Mouse (Mus musculus) midbrain, embryonic 14.5 days (tissue): ENCODE results near the gene Hist2h2aa1. TPM values are rescaled to one million over a fixed set of nuclear protein-coding genes. Genes with fewer than 3 reads are reported as not detected.
"Not testable (repeated sequence)": the region's sequence is repeated elsewhere in the genome, so short reads cannot be mapped to it uniquely, and the experiment has no call there.

Experiments used
- ATAC-seq: fragments of 200-750 bp; cut with Nextera tagmentation; 2 replicates; pipeline ENCODE4 v1.8.0; 2017; ENCODE audit warnings: moderate number of reproducible peaks, moderate library complexity; ENCODE audit not compliant: low FRiP score, low TSS enrichment
- DNase-seq: peaks from one replicate; pipeline ENCODE4 v3.0.0-alpha.2; 2015
- H3K27ac ChIP-seq: fragments of 300-500 bp; sonication (generic); replicated peaks from 2 replicates; pipeline ENCODE4 v1.5.1; 2014; ENCODE audit warnings: mild to moderate bottlenecking, low read depth, low read length, moderate library complexity
- H3K27me3 ChIP-seq: fragments of 300-500 bp; sonication (generic); 2 replicates; pipeline ENCODE4 v1.6.1; 2014; ENCODE audit warnings: low read length, control low read depth, mixed read lengths; ENCODE audit not compliant: control insufficient read depth, insufficient read depth
- H3K36me3 ChIP-seq: fragments of 300-500 bp; sonication (generic); 2 replicates; pipeline ENCODE4 v1.6.1; 2014; ENCODE audit warnings: low read length, control low read depth; ENCODE audit not compliant: control insufficient read depth, insufficient read depth
- H3K4me1 ChIP-seq: fragments of 300-500 bp; sonication (generic); 2 replicates; pipeline ENCODE4 v1.6.1; 2014; ENCODE audit warnings: mild to moderate bottlenecking, antibody characterized with exemption, low read length, control low read depth; ENCODE audit not compliant: control insufficient read depth, insufficient read depth
- H3K4me2 ChIP-seq: fragments of 300-500 bp; sonication (generic); 2 replicates; pipeline ENCODE4 v1.6.1; 2014; ENCODE audit warnings: mild to moderate bottlenecking, low read length, moderate library complexity
- H3K4me3 ChIP-seq: fragments of 300-500 bp; sonication (generic); replicated peaks from 2 replicates; pipeline ENCODE4 v1.5.1; 2014; ENCODE audit warnings: low read depth, low read length
- H3K9ac ChIP-seq: fragments of 300-500 bp; sonication (generic); replicated peaks from 2 replicates; pipeline ENCODE4 v1.6.1; 2014; ENCODE audit warnings: mild to moderate bottlenecking, low read length, moderate library complexity
- H3K9me3 ChIP-seq: fragments of 300-500 bp; sonication (generic); 2 replicates; pipeline ENCODE4 v1.6.1; 2016; ENCODE audit warnings: low read length, control low read depth, mixed read lengths; ENCODE audit not compliant: control insufficient read depth
- WGBS: fragments of 180-500 bp; shearing (Covaris S2); extraction: QIAGEN DNeasy Blood & Tissue Kit; methylation state at CpG from one replicate; pipeline ENCODE4 v1.1.7; 2014; 5-methylcytosine and 5-hydroxymethylcytosine counted together
- polyA plus RNA-seq: library from polyadenylated mRNA; unstranded; fragments of >200 nt; fragmentation: Nextera tagmentation; extraction: Ambion mirVana; gene quantifications from 2 replicates; pipeline ENCODE4 v1.2.1, GENCODE M21; 2014

Hist2h2aa1 gene
- polyA plus RNA-seq, 1 experiment from 2014 or later, result 32.0 TPM

GRCm38 (mm10) chr3:96277800-96278624 lies 32.7 kb downstream of the Hist2h2aa1 start:
- WGBS, result under 1% methylated on average over 49 of the region's 49 CpGs
- ATAC-seq (peak; percentile 96), DNase-seq (peak; percentile 96)
- Histone ChIP-seq H3K4me1 (0 out of 2 replicates have a peak, but pooled peaks cover 4% of the 10 kb centered on the region), H3K9me3 (no peaks in the 10 kb centered on the region), H3K36me3 (no peaks in the 10 kb centered on the region), H3K27ac (peak overlapping the region; percentile 88), H3K9ac (peak overlapping the region; percentile 55), H3K4me2 (peak overlapping the region; percentile 68), H3K27me3 (no peaks in the 10 kb centered on the region; the same call in 1 of the 2 replicates), H3K4me3 (peak overlapping the region; percentile 46)

DNA sequence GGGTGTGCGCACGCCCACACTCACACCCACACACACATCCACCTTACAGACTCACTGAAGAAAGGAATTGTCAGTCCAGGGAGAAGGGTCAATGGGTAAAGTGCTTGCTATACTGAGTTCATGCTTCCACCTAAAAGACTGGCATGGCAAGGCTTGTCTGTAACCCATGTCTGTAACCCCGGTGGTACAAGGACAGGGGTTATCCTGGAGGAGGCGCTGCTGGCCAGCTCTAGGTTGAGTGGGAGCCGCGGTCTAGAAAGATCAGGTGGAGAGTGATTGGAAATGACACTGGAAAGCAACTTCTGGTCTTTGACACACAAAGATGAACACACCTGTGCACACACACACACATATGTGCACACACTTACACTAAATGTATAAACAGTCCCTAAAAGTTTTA lies 35.4 kb downstream of the Hist2h2aa1 start:
- WGBS, result 50% methylated on average over 6 of the region's 6 CpGs
- Histone ChIP-seq H3K36me3 (no peaks in the 10 kb centered on the region), H3K9ac (no peak overlapping the region), H3K4me2 (no peak overlapping the region), H3K4me3 (no peak overlapping the region), H3K9me3 (no peaks in the 10 kb centered on the region), H3K27ac (no peak overlapping the region), H3K4me1 (0 out of 2 replicates have a peak, but pooled peaks cover 4% of the 10 kb centered on the region), H3K27me3 (no peaks in the 10 kb centered on the region; the same call in 1 of the 2 replicates)
- DNase-seq (no peak), ATAC-seq (no peak)

DNA sequence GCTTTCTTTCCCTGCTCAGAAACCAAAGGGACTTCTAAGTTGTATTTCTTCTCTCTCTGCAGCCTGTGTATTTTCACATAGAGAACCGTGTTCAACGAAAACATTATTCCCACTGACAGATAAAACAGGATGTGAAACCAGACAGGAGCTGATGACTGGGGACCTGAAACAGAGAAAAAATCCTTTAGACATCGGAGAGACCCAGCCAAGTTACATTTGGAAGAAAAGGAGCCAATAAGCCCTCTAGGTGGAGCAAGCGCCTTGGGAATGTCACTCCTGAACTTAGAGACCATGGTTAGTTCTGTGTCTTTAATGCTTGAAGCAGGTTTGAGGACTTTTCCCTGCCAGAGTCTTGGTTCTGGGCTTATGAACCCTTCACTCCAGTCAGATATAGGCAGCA lies 39.2 kb downstream of the Hist2h2aa1 start:
- peak; percentile 72 for DNase-seq
- H3K27ac ChIP-seq, result no peak overlapping the region
- no peak for ATAC-seq
- H3K27me3 ChIP-seq, result no peaks in the 10 kb centered on the region; the same call in 1 of the 2 replicates
- H3K36me3 ChIP-seq, result no peaks in the 10 kb centered on the region
- 30% methylated on average over 4 of the region's 4 CpGs for WGBS
- H3K9ac ChIP-seq, result no peak overlapping the region
- no peak overlapping the region for H3K4me3 ChIP-seq
- no peaks in the 10 kb centered on the region for H3K4me1 ChIP-seq
- no peak overlapping the region for H3K4me2 ChIP-seq
- H3K9me3 ChIP-seq, result no peaks in the 10 kb centered on the region

GRCm38 (mm10) chr3:96287334-96287733 lies 42.0 kb downstream of the Hist2h2aa1 start:
- H3K4me2 ChIP-seq, H3K4me3 ChIP-seq, H3K27me3 ChIP-seq, ATAC-seq, DNase-seq, H3K9me3 ChIP-seq, H3K9ac ChIP-seq, H3K27ac ChIP-seq, H3K36me3 ChIP-seq, H3K4me1 ChIP-seq: not testable (repeated sequence)
- 92% methylated on average over 11 of the region's 11 CpGs for WGBS

DNA sequence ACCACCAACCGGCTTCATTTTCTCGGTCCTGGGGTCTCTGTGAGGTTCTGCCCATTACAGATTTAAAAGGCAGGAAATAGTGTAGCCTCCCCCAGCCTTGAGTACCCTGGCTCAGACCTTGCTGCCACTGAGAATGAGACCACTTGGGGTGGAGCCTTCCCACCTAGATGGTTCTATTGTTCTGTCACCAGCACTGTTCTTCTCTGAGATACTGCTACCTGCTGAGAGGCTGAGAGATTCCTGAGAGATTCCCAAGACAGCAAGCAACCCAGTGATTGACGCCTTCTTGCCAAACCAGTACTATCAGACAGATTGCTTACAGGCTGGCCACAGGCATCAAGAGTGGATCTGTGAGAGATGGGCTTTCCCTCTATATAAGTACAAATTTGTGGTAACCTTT lies 43.9 kb downstream of the Hist2h2aa1 start:
- 76% methylated on average over 3 of the region's 3 CpGs for WGBS
- DNase-seq (no peak), ATAC-seq (no peak)
- Histone ChIP-seq H3K27me3 (no peaks in the 10 kb centered on the region), H3K36me3 (no peaks in the 10 kb centered on the region), H3K9ac (no peak overlapping the region), H3K4me1 (no peaks in the 10 kb centered on the region), H3K27ac (no peak overlapping the region), H3K4me2 (no peak overlapping the region), H3K9me3 (no peaks in the 10 kb centered on the region), H3K4me3 (no peak overlapping the region)

DNA sequence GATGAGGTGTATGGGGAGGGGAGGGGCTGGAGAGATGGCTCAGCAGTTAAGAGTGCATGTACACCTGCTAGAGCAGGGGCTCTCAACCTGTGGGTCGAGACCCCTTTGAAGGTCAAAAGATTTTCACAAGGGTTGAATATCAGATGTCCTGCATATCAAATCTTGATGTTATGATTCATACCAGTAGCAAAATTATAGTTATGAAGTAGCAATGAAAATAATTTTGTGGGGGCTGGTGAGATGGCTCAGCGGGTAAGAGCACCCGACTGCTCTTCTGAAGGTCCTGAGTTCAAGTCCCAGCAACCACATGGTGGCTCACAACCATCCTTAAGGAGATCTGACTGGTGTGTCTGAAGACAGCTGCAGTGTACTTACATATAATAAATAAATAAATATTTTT lies 45.4 kb downstream of the Hist2h2aa1 start:
- ATAC-seq, H3K27me3 ChIP-seq, H3K9me3 ChIP-seq, H3K36me3 ChIP-seq, H3K27ac ChIP-seq, H3K9ac ChIP-seq, H3K4me2 ChIP-seq, DNase-seq, H3K4me1 ChIP-seq, H3K4me3 ChIP-seq: not testable (repeated sequence)
- WGBS, result 97% methylated on average over 3 of the region's 3 CpGs

DNA sequence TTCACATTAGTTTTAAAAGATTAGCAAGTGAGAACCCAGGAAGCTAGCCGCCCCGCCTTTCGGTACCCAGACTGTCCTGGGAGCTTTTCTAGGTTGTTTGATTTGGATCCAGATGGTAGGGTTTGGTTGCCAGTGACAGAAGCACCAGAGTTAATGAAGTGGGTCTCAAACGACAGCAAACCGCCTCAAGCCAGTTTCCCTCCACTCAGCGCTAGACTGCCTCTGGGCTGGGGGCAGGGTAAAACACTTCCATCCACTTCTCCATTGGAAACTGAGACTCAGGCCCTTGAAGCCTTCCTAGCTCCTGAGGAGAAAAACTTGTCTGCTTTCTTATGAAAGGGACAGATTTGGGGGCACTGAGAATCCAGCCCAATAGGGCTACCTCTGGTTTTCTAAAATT lies 47.3 kb downstream of the Hist2h2aa1 start:
- no peak for ATAC-seq
- Histone ChIP-seq H3K27me3 (no peaks in the 10 kb centered on the region), H3K4me3 (no peak overlapping the region), H3K9ac (no peak overlapping the region), H3K27ac (no peak overlapping the region), H3K4me2 (no peak overlapping the region), H3K36me3 (no peaks in the 10 kb centered on the region), H3K4me1 (no peaks in the 10 kb centered on the region), H3K9me3 (no peaks in the 10 kb centered on the region)
- no peak for DNase-seq
- 73% methylated on average over 6 of the region's 6 CpGs for WGBS

DNA sequence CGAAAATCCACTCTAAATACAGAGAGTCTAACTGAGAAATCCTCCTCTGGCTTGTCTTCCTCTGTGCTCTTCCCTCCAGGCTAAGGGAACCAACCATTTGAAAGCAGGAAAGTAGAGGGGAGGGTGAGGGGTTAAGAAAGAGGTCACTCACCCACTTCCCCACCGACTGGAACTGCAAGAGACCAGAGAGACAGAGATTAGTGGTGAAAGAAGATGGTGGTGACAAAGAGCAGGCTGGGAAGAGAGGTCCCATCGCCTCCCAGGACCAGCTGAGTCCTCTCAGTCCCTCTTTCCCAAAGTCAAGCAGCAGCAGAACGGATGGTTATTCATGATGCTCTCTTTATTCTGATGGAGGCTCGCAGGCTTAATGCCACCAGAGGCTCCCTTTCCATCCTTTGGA lies 48.1 kb downstream of the Hist2h2aa1 start:
- H3K36me3 ChIP-seq, result no peaks in the 10 kb centered on the region
- no peak overlapping the region for H3K4me3 ChIP-seq
- H3K4me1 ChIP-seq, result no peaks in the 10 kb centered on the region
- 55% methylated on average over 5 of the region's 5 CpGs for WGBS
- H3K27ac ChIP-seq, result no peak overlapping the region
- H3K4me2 ChIP-seq, result no peak overlapping the region
- no peak overlapping the region for H3K9ac ChIP-seq
- no peaks in the 10 kb centered on the region for H3K27me3 ChIP-seq
- ATAC-seq, result no peak
- no peak for DNase-seq
- no peaks in the 10 kb centered on the region for H3K9me3 ChIP-seq

DNA sequence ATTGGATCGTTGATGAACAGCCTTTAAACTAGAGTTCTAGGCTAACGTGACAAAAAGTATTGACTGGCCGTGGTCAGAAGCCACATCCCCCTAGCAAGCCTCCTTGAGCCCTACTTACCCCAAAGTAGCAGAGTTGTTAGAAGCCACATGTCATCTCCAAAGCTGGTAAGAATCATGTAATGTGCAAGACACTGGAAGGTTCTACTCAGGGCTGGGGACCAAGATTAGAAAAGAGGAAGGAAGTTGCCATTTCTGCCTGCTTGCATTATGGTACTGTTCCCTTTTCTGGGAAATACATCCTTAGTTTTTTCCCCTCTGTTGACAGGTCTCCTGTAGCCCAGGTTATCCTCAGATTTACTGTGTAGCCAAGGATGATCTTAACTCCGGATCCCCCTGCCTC lies 48.5 kb downstream of the Hist2h2aa1 start, which contains the start of gene Fcgr1:
Gene Fcgr1 (minus strand): TSS at position 183 of the 400 bp plus-strand sequence.
- no peak within 1 kb of the TSS for H3K4me3 ChIP-seq
- no peak for DNase-seq
- WGBS, result 80% methylated on average over 4 of the region's 4 CpGs

More for the DNA sequence above, 48.5 kb downstream of the Hist2h2aa1 start, which contains the start of gene Fcgr1:
- no peaks in the 10 kb centered on the region for H3K4me1 ChIP-seq
- H3K9ac ChIP-seq, result no peak within 1 kb of the TSS
- no peak for ATAC-seq
- no peaks in the 10 kb centered on the region for H3K9me3 ChIP-seq
- H3K27ac ChIP-seq, result no peak within 1 kb of the TSS
- no peak within 1 kb of the TSS for H3K4me2 ChIP-seq
- no peaks in the 10 kb centered on the region for H3K27me3 ChIP-seq
- H3K36me3 ChIP-seq, result no peaks in the 10 kb centered on the region
